ENCODE assay signal across 8 mouse cellular contexts in genomic region chr9:119340212-119340580, GRCm38 (mm10). TPM values are rescaled to one million over a fixed set of nuclear protein-coding genes. Genes with fewer than 3 reads are reported as not detected.
A peak's percentile ranks its signal among the peaks of the same experiment; 100 is the strongest.
DNase-seq lines count a peak whose midpoint lies in the region; ATAC-seq and TF ChIP-seq lines count a peak whose summit lies in the region.

No protein-coding gene starts in this region.

- no peaks in the 10 kb centered on the region for H3K9me3 ChIP-seq in lung, postnatal 0 days (ENCODE audit: low read length)
- H3K9me3 ChIP-seq in liver, embryonic 11.5 days (ENCODE audit: control insufficient read depth, low read length), result no peaks in the 10 kb centered on the region
- no peaks in the 10 kb centered on the region for H3K9me3 ChIP-seq in stomach, embryonic 14.5 days (ENCODE audit: control insufficient read depth, low read depth, low read length)

- peak overlapping the region; percentile 95 for H3K27ac ChIP-seq in lung, postnatal 0 days (ENCODE audit: low read length)
- H3K27ac ChIP-seq in liver, embryonic 11.5 days (ENCODE audit: low read depth, low read length), result peak overlapping the region; percentile 86
- H3K27ac ChIP-seq in stomach, embryonic 14.5 days (ENCODE audit: low read length), result peak overlapping the region; percentile 90

- H3K4me3 ChIP-seq in lung, postnatal 0 days (ENCODE audit: low read depth, low read length), result peak overlapping the region; percentile 70
- H3K4me3 ChIP-seq in liver, embryonic 11.5 days (ENCODE audit: low read depth, low read length), result peak overlapping the region; percentile 75
- H3K4me3 ChIP-seq in stomach, embryonic 14.5 days (ENCODE audit: low read depth, low read length), result peak overlapping the region; percentile 69

- ATAC-seq in lung, postnatal 0 days, result no peak
- peak; percentile 16; the same call in 1 of the 2 replicates for ATAC-seq in erythroid progenitor cell, adult 5-6 weeks (replicated peaks; ENCODE audit: low FRiP score, poor library complexity, severe bottlenecking)
- ATAC-seq in liver, embryonic 11.5 days (replicated peaks; ENCODE audit: low FRiP score), result no peak
- no peak for ATAC-seq in stomach, embryonic 14.5 days (ENCODE audit: insufficient number of reproducible peaks, insufficient read depth, low FRiP score, low read depth)

- 4% methylated on average over 8 of the region's 8 CpGs for WGBS in lung, postnatal 0 days
- WGBS in liver, embryonic 11.5 days, result 3% methylated on average over 8 of the region's 8 CpGs
- WGBS in stomach, embryonic 14.5 days, result 3% methylated on average over 8 of the region's 8 CpGs

- no peaks in the 10 kb centered on the region for H3K27me3 ChIP-seq in lung, postnatal 0 days (replicated peaks; ENCODE audit: insufficient read depth, low read length)
- H3K27me3 ChIP-seq in liver, embryonic 11.5 days (replicated peaks; ENCODE audit: control insufficient read depth, insufficient read depth, low read length), result no peaks in the 10 kb centered on the region
- H3K27me3 ChIP-seq in stomach, embryonic 14.5 days (ENCODE audit: control insufficient read depth, insufficient read depth, low read length), result no peaks in the 10 kb centered on the region

- H3K4me1 ChIP-seq in lung, postnatal 0 days (ENCODE audit: insufficient read depth, low read depth, low read length), result peaks cover 11% of the 10 kb centered on the region
- peaks cover 7% of the 10 kb centered on the region for H3K4me1 ChIP-seq in liver, embryonic 11.5 days (replicated peaks; ENCODE audit: control insufficient read depth, insufficient read depth, low read length)
- H3K4me1 ChIP-seq in stomach, embryonic 14.5 days (ENCODE audit: control insufficient read depth, insufficient read depth, low read length), result peaks cover 16% of the 10 kb centered on the region

- TF ChIP-seq CTCF in lung, postnatal 0 days (IDR thresholded peaks at IDR 0.05), result no peak

- H3K9ac ChIP-seq in lung, postnatal 0 days (replicated peaks; ENCODE audit: low read depth), result peak overlapping the region; percentile 80
- H3K9ac ChIP-seq in liver, embryonic 11.5 days (ENCODE audit: low read depth, low read length), result peak overlapping the region; percentile 84
- H3K9ac ChIP-seq in stomach, embryonic 14.5 days (replicated peaks; ENCODE audit: low read depth, low read length), result peak overlapping the region; percentile 22

- TF ChIP-seq EP300 in lung, postnatal 0 days (IDR thresholded peaks at IDR 0.05), result 0 out of 2 replicates have a peak, but pooled peaks have one; percentile 16

- no peak for DNase-seq in lung, postnatal 0 days (ENCODE audit: low spot score)
- no peak for DNase-seq in lung, postnatal 25 days (ENCODE audit: low spot score)
- no peak for DNase-seq in liver, embryonic 11.5 days (ENCODE audit: low spot score)
- no peak for DNase-seq in frontal cortex, postnatal 25 days (ENCODE audit: low spot score in 2 of 2)
- no peak for DNase-seq in adrenal gland, postnatal 10 days
- no peak for DNase-seq in adrenal gland, postnatal 25 days

- H3K36me3 ChIP-seq in lung, postnatal 0 days (ENCODE audit: insufficient read depth, low read length), result peaks cover 19% of the 10 kb centered on the region; the same call in 1 of the 2 replicates
- no peaks in the 10 kb centered on the region for H3K36me3 ChIP-seq in liver, embryonic 11.5 days (ENCODE audit: control insufficient read depth, insufficient read depth, low read length)
- H3K36me3 ChIP-seq in stomach, embryonic 14.5 days (ENCODE audit: control insufficient read depth, insufficient read depth, low read length), result peaks cover 28% of the 10 kb centered on the region

- H3K4me2 ChIP-seq in lung, postnatal 0 days (replicated peaks; ENCODE audit: low read depth, low read length), result peak overlapping the region; percentile 89
- H3K4me2 ChIP-seq in liver, embryonic 11.5 days, result peak overlapping the region; percentile 92
- H3K4me2 ChIP-seq in stomach, embryonic 14.5 days (replicated peaks; ENCODE audit: low read depth, low read length), result peak overlapping the region; percentile 82

RNA-seq across cellular contexts. Expression of gene Acaa1a, which starts 0.7 kb away (rescaled TPM):
- 114 and 128 TPM in 2 replicates for polyA plus RNA-seq in lung, postnatal 0 days (2015; fragmentation: Nextera tagmentation; extraction: Ambion mirVana)
- 5.9 and 10.8 TPM in 2 replicates for total RNA-seq in erythroid progenitor cell, adult 5-6 weeks (2015; ENCODE audit: low replicate concordance)
- total RNA-seq in erythroid progenitor cell, adult 5-6 weeks (2017; ENCODE audit: low replicate concordance), result 5.2 and 5.4 TPM in 2 replicates
- polyA plus RNA-seq in liver, embryonic 11.5 days (2014; fragmentation: Nextera tagmentation; extraction: Ambion mirVana), result 58.8 and 61.2 TPM in 2 replicates
- 99.1 and 101 TPM in 2 replicates for polyA plus RNA-seq in stomach, embryonic 14.5 days (2014; fragmentation: Nextera tagmentation; extraction: Ambion mirVana)
- total RNA-seq in adrenal gland, postnatal 10 days (2021), result 100 to 1,000 TPM; 113 to 126 TPM
- 99.0 and 138 TPM in 2 replicates for total RNA-seq in adrenal gland, postnatal 25 days (2021)

RNA-seq across cellular contexts. Expression of gene Myd88, which starts 1.0 kb away (rescaled TPM):
- polyA plus RNA-seq in lung, postnatal 0 days (2015; fragmentation: Nextera tagmentation; extraction: Ambion mirVana), result 50.3 and 61.3 TPM in 2 replicates
- total RNA-seq in erythroid progenitor cell, adult 5-6 weeks (2015; ENCODE audit: low replicate concordance), result 22.6 and 25.9 TPM in 2 replicates
- total RNA-seq in erythroid progenitor cell, adult 5-6 weeks (2017; ENCODE audit: low replicate concordance), result 5.9 and 14.0 TPM in 2 replicates
- 28.6 and 30.6 TPM in 2 replicates for polyA plus RNA-seq in liver, embryonic 11.5 days (2014; fragmentation: Nextera tagmentation; extraction: Ambion mirVana)
- polyA plus RNA-seq in stomach, embryonic 14.5 days (2014; fragmentation: Nextera tagmentation; extraction: Ambion mirVana), result 28.4 and 33.9 TPM in 2 replicates
- 10 to 100 TPM; 24.4 to 26.7 TPM for total RNA-seq in adrenal gland, postnatal 10 days (2021)
- 23.7 and 32.1 TPM in 2 replicates for total RNA-seq in adrenal gland, postnatal 25 days (2021)

RNA-seq across cellular contexts. Expression of gene Xylb, which starts 17.0 kb away (rescaled TPM):
- polyA plus RNA-seq in lung, postnatal 0 days (2015; fragmentation: Nextera tagmentation; extraction: Ambion mirVana), result 2.0 and 2.2 TPM in 2 replicates
- total RNA-seq in erythroid progenitor cell, adult 5-6 weeks (2015; ENCODE audit: low replicate concordance), result not detected in 2 replicates
- not detected in 2 replicates for total RNA-seq in erythroid progenitor cell, adult 5-6 weeks (2017; ENCODE audit: low replicate concordance)
- 9.5 and 11.0 TPM in 2 replicates for polyA plus RNA-seq in liver, embryonic 11.5 days (2014; fragmentation: Nextera tagmentation; extraction: Ambion mirVana)
- polyA plus RNA-seq in stomach, embryonic 14.5 days (2014; fragmentation: Nextera tagmentation; extraction: Ambion mirVana), result 5.0 and 5.2 TPM in 2 replicates
- total RNA-seq in adrenal gland, postnatal 10 days (2021), result 10 to 100 TPM in 1 of 2 experiments, 1 to 10 TPM in 1; 6.6 to 14.2 TPM
- total RNA-seq in adrenal gland, postnatal 25 days (2021), result 1.3 and 2.6 TPM in 2 replicates

RNA-seq across cellular contexts. Expression of gene Oxsr1, which starts 18.0 kb away (rescaled TPM):
- polyA plus RNA-seq in lung, postnatal 0 days (2015; fragmentation: Nextera tagmentation; extraction: Ambion mirVana), result 6.6 and 8.0 TPM in 2 replicates
- total RNA-seq in erythroid progenitor cell, adult 5-6 weeks (2015; ENCODE audit: low replicate concordance), result 20.9 and 48.6 TPM in 2 replicates
- 35.0 and 37.1 TPM in 2 replicates for total RNA-seq in erythroid progenitor cell, adult 5-6 weeks (2017; ENCODE audit: low replicate concordance)
- polyA plus RNA-seq in liver, embryonic 11.5 days (2014; fragmentation: Nextera tagmentation; extraction: Ambion mirVana), result 14.2 TPM in 2 replicates
- 16.6 and 16.9 TPM in 2 replicates for polyA plus RNA-seq in stomach, embryonic 14.5 days (2014; fragmentation: Nextera tagmentation; extraction: Ambion mirVana)
- total RNA-seq in adrenal gland, postnatal 10 days (2021), result 10 to 100 TPM; 34.6 to 35.2 TPM
- total RNA-seq in adrenal gland, postnatal 25 days (2021), result 33.7 and 37.5 TPM in 2 replicates

RNA-seq across cellular contexts. Expression of gene Slc22a14, which starts 25.2 kb away (rescaled TPM):
- 0.17 TPM in 1 of 2 replicates, not detected in the other for polyA plus RNA-seq in lung, postnatal 0 days (2015; fragmentation: Nextera tagmentation; extraction: Ambion mirVana)
- total RNA-seq in erythroid progenitor cell, adult 5-6 weeks (2015; ENCODE audit: low replicate concordance), result not detected in 2 replicates
- total RNA-seq in erythroid progenitor cell, adult 5-6 weeks (2017; ENCODE audit: low replicate concordance), result not detected in 2 replicates
- polyA plus RNA-seq in liver, embryonic 11.5 days (2014; fragmentation: Nextera tagmentation; extraction: Ambion mirVana), result not detected in 2 replicates
- not detected in 2 replicates for polyA plus RNA-seq in stomach, embryonic 14.5 days (2014; fragmentation: Nextera tagmentation; extraction: Ambion mirVana)
- under 1 TPM in 1 of 2 experiments, not detected in 1; 0.42 TPM for total RNA-seq in adrenal gland, postnatal 10 days (2021)
- not detected in 2 replicates for total RNA-seq in adrenal gland, postnatal 25 days (2021)

Comparison
In these comparisons a context has a peak if more than half of its experiments do, and no peak if none do; other contexts are left out.
1. H3K9ac ChIP-seq: peak in every context shown above with its lines; median percentile 84 in liver, embryonic 11.5 days; 80 in lung, postnatal 0 days; 22 in stomach, embryonic 14.5 days.